ENCODE assay signal across 24 mouse cellular contexts in the genomic region with DNA sequence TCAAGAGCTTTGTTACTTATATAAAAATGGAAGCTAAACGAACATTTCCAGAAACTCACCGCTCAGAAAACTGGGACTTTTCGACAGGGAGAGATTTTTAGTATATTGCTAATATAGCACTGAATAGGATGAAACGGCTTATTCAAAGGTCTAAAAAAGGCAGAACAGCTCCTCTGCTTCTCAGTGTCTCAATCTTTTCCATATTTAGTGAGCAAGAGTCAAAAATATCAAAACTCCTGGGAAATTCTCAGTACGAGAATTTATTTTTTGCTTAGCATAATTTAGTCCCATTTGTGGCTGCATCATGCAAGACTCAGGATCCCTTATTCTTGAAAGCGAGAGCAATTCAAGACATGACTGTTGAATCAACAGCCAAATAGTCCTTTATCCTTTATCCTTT.
"Had no signal": no experiment of that assay in that cellular context is flagged by ENCODE, and none has a peak within 500 bp of the region (broad histone marks: within the 10 kb centered on the region; RNA-seq: fewer than 3 reads in every experiment).

No protein-coding gene starts in this region.

- H3K4me3 ChIP-seq: heart, embryonic 13.5 days; heart, embryonic 15.5 days; hindbrain, embryonic 10.5 days; hindbrain, embryonic 12.5 days; intestine, embryonic 15.5 days; kidney, embryonic 15.5 days; limb, embryonic 13.5 days; limb, embryonic 15.5 days; liver, embryonic 12.5 days had no signal

- DNase-seq: gastrocnemius, postnatal 25 days; heart, adult 18-20 months; heart, postnatal 14 days; heart, postnatal 36 days; kidney, adult 2 months; kidney, adult 9 months; kidney, postnatal 14 days; kidney, postnatal 36 days; layer of hippocampus, postnatal 36 days had no signal

- H3K9ac ChIP-seq: heart, embryonic 13.5 days; heart, embryonic 15.5 days; hindbrain, embryonic 12.5 days; hindbrain, embryonic 14.5 days; intestine, embryonic 15.5 days; kidney, embryonic 15.5 days; limb, embryonic 13.5 days; limb, embryonic 15.5 days; liver, embryonic 12.5 days; liver, embryonic 14.5 days had no signal

- H3K27me3 ChIP-seq: heart, embryonic 13.5 days; heart, embryonic 15.5 days; hindbrain, embryonic 12.5 days; intestine, embryonic 15.5 days; kidney, embryonic 15.5 days; limb, embryonic 13.5 days; limb, embryonic 15.5 days; liver, embryonic 12.5 days had no signal

- ATAC-seq: hindbrain, embryonic 16.5 days; inflammation-experienced regulatory T-cells, adult 6 months; intestine, embryonic 15.5 days; intestine, postnatal 0 days; liver, embryonic 12.5 days had no signal

- H3K27ac ChIP-seq: heart, embryonic 13.5 days; heart, embryonic 15.5 days; hindbrain, embryonic 10.5 days; hindbrain, embryonic 12.5 days; hindbrain, embryonic 14.5 days; intestine, embryonic 15.5 days; kidney, embryonic 15.5 days; kidney, postnatal 0 days; limb, embryonic 13.5 days; limb, embryonic 15.5 days; liver, embryonic 12.5 days; liver, embryonic 14.5 days had no signal

- H3K4me1 ChIP-seq: hindbrain, embryonic 10.5 days; hindbrain, embryonic 12.5 days; intestine, embryonic 15.5 days; kidney, embryonic 15.5 days; limb, embryonic 13.5 days; limb, embryonic 15.5 days; liver, embryonic 12.5 days had no signal

- H3K36me3 ChIP-seq: heart, embryonic 13.5 days; heart, embryonic 15.5 days; hindbrain, embryonic 10.5 days; hindbrain, embryonic 12.5 days; intestine, embryonic 15.5 days; kidney, embryonic 15.5 days; limb, embryonic 13.5 days; limb, embryonic 15.5 days; liver, embryonic 12.5 days had no signal
